Mouse (Mus musculus) kidney, embryonic 14.5 days (tissue): ENCODE results near the gene Esrrg. TPM values are rescaled to one million over a fixed set of nuclear protein-coding genes. Genes with fewer than 3 reads are reported as not detected.

Source experiments
- ATAC-seq: fragments of 200-750 bp; cut with Nextera tagmentation; 2 replicates; pipeline ENCODE4 v1.8.0; 2017; ENCODE audit warnings: moderate number of reproducible peaks, mild to moderate bottlenecking, moderate TSS enrichment, moderate library complexity; ENCODE audit not compliant: low FRiP score, low TSS enrichment
- H3K27ac ChIP-seq: fragments of 300-500 bp; sonication (generic); 2 replicates; pipeline ENCODE4 v1.5.1; 2014; ENCODE audit warnings: low read depth, mild to moderate bottlenecking, low read length, moderate library complexity, mixed read lengths
- H3K27me3 ChIP-seq: fragments of 300-500 bp; sonication (generic); 2 replicates; pipeline ENCODE4 v1.6.1; 2014; ENCODE audit warnings: mild to moderate bottlenecking, low read length; ENCODE audit not compliant: control insufficient read depth, insufficient read depth
- H3K36me3 ChIP-seq: fragments of 300-500 bp; sonication (generic); 2 replicates; pipeline ENCODE4 v1.6.1; 2014; ENCODE audit warnings: low read length, mixed read lengths; ENCODE audit not compliant: control insufficient read depth, insufficient read depth
- H3K4me1 ChIP-seq: fragments of 300-500 bp; sonication (generic); 2 replicates; pipeline ENCODE4 v1.6.1; 2014; ENCODE audit warnings: low read length, mixed read lengths; ENCODE audit not compliant: control insufficient read depth, insufficient read depth
- H3K4me2 ChIP-seq: fragments of 300-500 bp; sonication (generic); replicated peaks from 2 replicates; pipeline ENCODE4 v1.6.1; 2014; ENCODE audit warnings: low read depth, mild to moderate bottlenecking, low read length
- H3K4me3 ChIP-seq: fragments of 300-500 bp; sonication (generic); 2 replicates; pipeline ENCODE4 v1.5.1; 2014; ENCODE audit warnings: mild to moderate bottlenecking, low read length
- H3K9ac ChIP-seq: fragments of 300-500 bp; sonication (generic); 2 replicates; pipeline ENCODE4 v1.6.1; 2014; ENCODE audit warnings: low read depth, mild to moderate bottlenecking, low read length, moderate library complexity
- H3K9me3 ChIP-seq: fragments of 300-500 bp; sonication (generic); 2 replicates; pipeline ENCODE4 v1.6.1; 2016; ENCODE audit warnings: low read length; ENCODE audit not compliant: control insufficient read depth
- whole genome bisulfite sequencing: fragments of 180-500 bp; shearing (Covaris S2); extraction: QIAGEN DNeasy Blood & Tissue Kit; methylation state at CpG from one replicate; pipeline ENCODE4 v1.1.7; 2014; 5-methylcytosine and 5-hydroxymethylcytosine counted together
- polyA plus RNA-seq: library from polyadenylated mRNA; unstranded; fragments of >200 nt; fragmentation: Nextera tagmentation; extraction: Ambion mirVana; gene quantifications from 2 replicates; pipeline ENCODE4 v1.2.1, GENCODE M21; 2014

Esrrg gene
- polyA plus RNA-seq, 1 experiment from 2014 or later = 21.5 TPM

- Histone ChIP-seq H3K4me1 (no peaks in the 10 kb centered on the region), H3K27me3 (no peaks in the 10 kb centered on the region), H3K4me3 (no peak overlapping the region), H3K9ac (no peak overlapping the region), H3K9me3 (no peaks in the 10 kb centered on the region), H3K27ac (no peak overlapping the region), H3K36me3 (no peaks in the 10 kb centered on the region), H3K4me2 (no peak overlapping the region)
- 66% methylated on average over 6 of the region's 6 CpGs for WGBS
- ATAC-seq = no peak
These were observed 450.4 kb downstream of the Esrrg start for GRCm38 (mm10) chr1:188059006-188059405.

GRCm38 (mm10) chr1:188060493-188060892 is 451.9 kb downstream of the Esrrg start:
- H3K36me3 ChIP-seq = no peaks in the 10 kb centered on the region
- 82% methylated on average over 7 of the region's 7 CpGs for WGBS
- no peak overlapping the region for H3K4me2 ChIP-seq
- H3K9ac ChIP-seq = no peak overlapping the region
- no peak for ATAC-seq
- no peak overlapping the region for H3K27ac ChIP-seq
- no peaks in the 10 kb centered on the region for H3K27me3 ChIP-seq
- no peak overlapping the region for H3K4me3 ChIP-seq
- H3K4me1 ChIP-seq = no peaks in the 10 kb centered on the region
- H3K9me3 ChIP-seq = no peaks in the 10 kb centered on the region

GRCm38 (mm10) chr1:188068833-188069232 is 460.2 kb downstream of the Esrrg start:
- Histone ChIP-seq H3K9ac (no peak overlapping the region), H3K9me3 (no peaks in the 10 kb centered on the region), H3K27me3 (no peaks in the 10 kb centered on the region), H3K4me2 (no peak overlapping the region), H3K4me3 (no peak overlapping the region), H3K27ac (no peak overlapping the region), H3K4me1 (no peaks in the 10 kb centered on the region), H3K36me3 (no peaks in the 10 kb centered on the region)
- 77% methylated on average over 9 of the region's 9 CpGs for WGBS
- no peak for ATAC-seq

GRCm38 (mm10) chr1:188069849-188070248 is 461.3 kb downstream of the Esrrg start:
- no peak overlapping the region for H3K4me3 ChIP-seq
- H3K36me3 ChIP-seq = no peaks in the 10 kb centered on the region
- no peaks in the 10 kb centered on the region for H3K4me1 ChIP-seq
- no peaks in the 10 kb centered on the region for H3K9me3 ChIP-seq
- H3K27me3 ChIP-seq = no peaks in the 10 kb centered on the region
- H3K4me2 ChIP-seq = no peak overlapping the region
- no peak overlapping the region for H3K27ac ChIP-seq
- H3K9ac ChIP-seq = no peak overlapping the region
- no peak for ATAC-seq

GRCm38 (mm10) chr1:188077561-188078195 is 469.1 kb downstream of the Esrrg start:
- Histone ChIP-seq H3K36me3 (no peaks in the 10 kb centered on the region), H3K9ac (no peak overlapping the region), H3K27me3 (no peaks in the 10 kb centered on the region), H3K4me3 (no peak overlapping the region), H3K4me2 (no peak overlapping the region), H3K27ac (no peak overlapping the region), H3K9me3 (no peaks in the 10 kb centered on the region), H3K4me1 (no peaks in the 10 kb centered on the region)
- 90% methylated on average over 11 of the region's 11 CpGs for WGBS
- no peak for ATAC-seq

- no peak for ATAC-seq
- H3K4me2 ChIP-seq = no peak overlapping the region
- H3K36me3 ChIP-seq = no peaks in the 10 kb centered on the region
- no peak overlapping the region for H3K4me3 ChIP-seq
- H3K9ac ChIP-seq = no peak overlapping the region
- no peaks in the 10 kb centered on the region for H3K4me1 ChIP-seq
- H3K9me3 ChIP-seq = no peaks in the 10 kb centered on the region
- WGBS = 57% methylated on average over 12 of the region's 12 CpGs
- H3K27me3 ChIP-seq = no peaks in the 10 kb centered on the region
- H3K27ac ChIP-seq = no peak overlapping the region
These were observed 471.8 kb downstream of the Esrrg start for GRCm38 (mm10) chr1:188080261-188080875.

GRCm38 (mm10) chr1:188082665-188083640 is 474.4 kb downstream of the Esrrg start:
- Histone ChIP-seq H3K36me3 (no peaks in the 10 kb centered on the region), H3K9me3 (no peaks in the 10 kb centered on the region), H3K27me3 (no peaks in the 10 kb centered on the region), H3K9ac (no peak overlapping the region), H3K4me1 (no peaks in the 10 kb centered on the region), H3K27ac (no peak overlapping the region), H3K4me3 (no peak overlapping the region), H3K4me2 (no peak overlapping the region)
- WGBS = 73% methylated on average over 18 of the region's 18 CpGs
- ATAC-seq = no peak

- Histone ChIP-seq H3K27me3 (no peaks in the 10 kb centered on the region), H3K27ac (no peak overlapping the region), H3K36me3 (no peaks in the 10 kb centered on the region), H3K4me2 (no peak overlapping the region), H3K4me1 (no peaks in the 10 kb centered on the region), H3K9me3 (no peaks in the 10 kb centered on the region), H3K4me3 (no peak overlapping the region), H3K9ac (no peak overlapping the region)
- ATAC-seq = no peak
- 73% methylated on average over 13 of the region's 13 CpGs for WGBS
These were observed 476.7 kb downstream of the Esrrg start for GRCm38 (mm10) chr1:188085116-188085879.
